Mouse (Mus musculus) erythroblast, embryonic 14.5 days (primary cell): ENCODE results near the gene Cdc26. TPM values are rescaled to one million over a fixed set of nuclear protein-coding genes. Genes with fewer than 3 reads are reported as not detected.
A peak's percentile ranks its signal among the peaks of the same experiment; 100 is the strongest.

Experiments
- H3K27me3 ChIP-seq: 2 replicates; pipeline ENCODE4 v1.6.1; 2012; ENCODE audit warnings: inconsistent platforms; ENCODE audit not compliant: control insufficient read depth
- H3K36me3 ChIP-seq: 2 replicates; pipeline ENCODE4 v1.6.1; 2012; ENCODE audit warnings: mild to moderate bottlenecking, inconsistent platforms; ENCODE audit not compliant: control insufficient read depth
- H3K4me1 ChIP-seq: 2 replicates; pipeline ENCODE4 v1.6.1; 2012; ENCODE audit warnings: inconsistent platforms; ENCODE audit not compliant: control insufficient read depth
- H3K4me3 ChIP-seq: replicated peaks from 2 replicates; pipeline ENCODE3; 2012; ENCODE audit warnings: moderate library complexity, mild to moderate bottlenecking, inconsistent platforms
- H3K9me3 ChIP-seq: 2 replicates; pipeline ENCODE4 v1.6.1; 2012; ENCODE audit warnings: low read length, inconsistent platforms, mixed read lengths; ENCODE audit not compliant: control insufficient read depth
- GATA1 ChIP-seq: IDR thresholded peaks from 2 replicates; pipeline ENCODE4 v1.6.1; 2012; ENCODE audit warnings: low read length, inconsistent platforms, mixed read lengths
- TAL1 ChIP-seq: IDR thresholded peaks from 3 replicates; pipeline ENCODE4 v1.6.1; 2012; ENCODE audit warnings: low read length, inconsistent platforms, mixed read lengths
- polyA plus RNA-seq: library from polyadenylated mRNA; stranded (reverse); fragments of >175 nt; gene quantifications from 2 replicates; pipeline ENCODE4 v1.2.3, GENCODE M21; 2012

Cdc26 gene
- 1.4 and 2.1 TPM in 2 replicates for polyA plus RNA-seq

GRCm38 (mm10) chr4:62408601-62409282 lies at the start of gene Cdc26, which contains the start of gene Prpf4:
Gene Cdc26, minus strand, starts transcription at chr4:62408642.
Gene Prpf4, plus strand, starts transcription at chr4:62408797.
- Histone ChIP-seq H3K9me3 (no peaks in the 10 kb centered on the region), H3K4me1 (peaks cover 47% of the 10 kb centered on the region), H3K36me3 (peaks cover 61% of the 10 kb centered on the region), H3K27me3 (no peaks in the 10 kb centered on the region), H3K4me3 (peak within 1 kb of the TSS; percentile 82)
- TF ChIP-seq TAL1 = no peak
- TF ChIP-seq GATA1 = no peak

DNA sequence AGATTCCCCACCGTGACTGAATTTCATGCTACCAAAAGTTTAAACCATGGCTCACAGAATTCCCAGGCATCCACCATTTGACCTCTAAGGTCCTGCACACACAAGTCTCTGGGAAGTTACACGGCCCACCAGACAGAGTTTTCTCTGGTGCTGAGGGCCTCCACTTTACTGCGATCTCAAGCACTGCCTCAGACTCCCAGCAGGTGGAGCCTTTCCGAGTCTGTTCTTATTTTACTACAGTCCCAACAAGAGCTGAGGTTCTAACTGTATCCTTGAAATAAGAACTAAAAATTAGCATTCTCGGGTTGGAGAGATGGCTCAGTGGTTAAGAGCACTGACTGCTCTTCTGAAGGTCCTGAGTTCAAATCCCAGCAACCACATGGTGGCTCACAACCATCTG lies 46.6 kb upstream of the Cdc26 start:
- Histone ChIP-seq H3K4me3 (no peak overlapping the region), H3K4me1 (no peaks in the 10 kb centered on the region), H3K36me3 (no peaks in the 10 kb centered on the region), H3K9me3 (no peaks in the 10 kb centered on the region), H3K27me3 (no peaks in the 10 kb centered on the region)
- TF ChIP-seq TAL1 = no peak
- TF ChIP-seq GATA1 = no peak

DNA sequence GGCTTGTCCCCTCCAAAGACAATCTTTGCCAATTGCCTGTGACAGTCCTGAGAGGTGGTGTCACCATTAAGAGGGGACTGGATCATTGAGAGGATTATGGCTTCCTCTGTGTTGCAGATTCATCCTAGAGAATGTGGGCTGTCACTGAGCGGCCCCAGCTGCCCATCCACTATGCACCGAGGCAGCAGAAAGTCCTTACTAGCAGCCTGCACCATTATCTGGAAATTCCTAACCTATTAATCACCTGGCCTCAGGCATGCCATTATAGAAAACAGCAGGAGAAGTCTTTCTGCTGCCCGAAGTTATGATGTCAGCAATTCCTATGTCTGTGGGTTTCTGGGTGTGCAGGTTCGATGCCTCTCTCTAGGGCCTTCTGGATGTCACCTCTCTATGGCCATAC lies 32.5 kb upstream of the Cdc26 start:
- no peaks in the 10 kb centered on the region for H3K27me3 ChIP-seq
- no peak overlapping the region for H3K4me3 ChIP-seq
- TF ChIP-seq TAL1 (no peak), GATA1 (no peak)
- no peaks in the 10 kb centered on the region; the same call in 1 of the 2 replicates for H3K9me3 ChIP-seq
- H3K36me3 ChIP-seq = no peaks in the 10 kb centered on the region
- H3K4me1 ChIP-seq = no peaks in the 10 kb centered on the region

DNA sequence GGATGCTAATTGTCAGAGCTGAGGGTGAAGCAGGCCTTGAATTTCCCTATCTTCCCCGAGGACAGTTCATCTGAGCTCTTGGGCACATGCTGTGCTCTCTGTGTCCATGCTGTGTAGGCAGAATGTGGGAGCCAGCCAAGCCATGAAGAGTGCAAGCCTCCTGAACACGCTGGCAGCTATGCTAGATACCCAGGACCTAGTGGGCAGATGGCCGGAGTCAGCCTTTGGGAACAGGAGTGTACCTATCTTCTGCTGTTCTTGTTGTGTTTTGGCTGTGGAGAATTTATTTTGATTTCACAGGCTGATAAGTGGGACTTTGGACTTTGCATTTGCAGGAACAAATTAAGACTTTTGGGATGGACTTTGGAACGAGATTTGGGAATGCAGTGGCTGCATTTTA lies 32.1 kb upstream of the Cdc26 start:
- no peaks in the 10 kb centered on the region for H3K27me3 ChIP-seq
- H3K9me3 ChIP-seq = no peaks in the 10 kb centered on the region; the same call in 1 of the 2 replicates
- TF ChIP-seq GATA1 (no peak), TAL1 (no peak)
- no peaks in the 10 kb centered on the region for H3K36me3 ChIP-seq
- no peaks in the 10 kb centered on the region for H3K4me1 ChIP-seq
- no peak overlapping the region for H3K4me3 ChIP-seq

- Histone ChIP-seq H3K36me3 (no peaks in the 10 kb centered on the region), H3K27me3 (no peaks in the 10 kb centered on the region), H3K4me1 (no peaks in the 10 kb centered on the region), H3K4me3 (no peak overlapping the region), H3K9me3 (no peaks in the 10 kb centered on the region; the same call in 1 of the 2 replicates)
- TF ChIP-seq GATA1 = no peak
- no peak for TF ChIP-seq TAL1
Measured at GRCm38 (mm10) chr4:62439793-62440192, 31.4 kb upstream of the Cdc26 start.

GRCm38 (mm10) chr4:62437871-62438270 lies 29.4 kb upstream of the Cdc26 start:
- no peak for TF ChIP-seq TAL1
- TF ChIP-seq GATA1 = no peak
- H3K4me1 ChIP-seq = peaks cover 2% of the 10 kb centered on the region
- H3K36me3 ChIP-seq = no peaks in the 10 kb centered on the region
- H3K9me3 ChIP-seq = no peaks in the 10 kb centered on the region; the same call in 1 of the 2 replicates
- no peaks in the 10 kb centered on the region for H3K27me3 ChIP-seq
- no peak overlapping the region for H3K4me3 ChIP-seq

- Histone ChIP-seq H3K9me3 (no peaks in the 10 kb centered on the region; the same call in 1 of the 2 replicates), H3K27me3 (no peaks in the 10 kb centered on the region), H3K4me1 (peaks cover 5% of the 10 kb centered on the region), H3K36me3 (no peaks in the 10 kb centered on the region), H3K4me3 (no peak overlapping the region)
- TF ChIP-seq TAL1 (no peak), GATA1 (no peak)
Measured at GRCm38 (mm10) chr4:62437256-62437778, 28.9 kb upstream of the Cdc26 start.

DNA sequence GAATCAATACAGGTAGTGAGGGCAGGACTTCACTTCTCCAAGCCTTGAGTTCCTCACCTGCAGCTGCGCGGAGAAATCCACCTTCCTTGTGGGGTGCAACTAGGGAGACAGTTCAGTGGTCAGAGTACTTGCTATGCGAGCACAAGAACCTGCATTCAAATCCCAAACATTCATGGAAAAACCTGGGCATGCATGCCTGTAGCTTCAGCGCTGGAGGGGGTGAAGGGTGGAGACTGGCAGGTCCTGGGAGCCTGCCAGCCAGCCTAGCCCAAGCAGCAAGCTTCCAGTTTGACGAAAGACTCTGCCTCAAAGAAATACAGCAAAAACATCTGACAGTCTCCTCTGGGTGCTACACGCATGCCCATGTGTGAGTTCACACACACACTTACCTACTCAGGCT lies 26.6 kb upstream of the Cdc26 start, which contains the start of gene Rnf183:
TSS of gene Rnf183 (minus strand) at position 172 of the 400 bp plus-strand sequence.
- H3K36me3 ChIP-seq = no peaks in the 10 kb centered on the region
- H3K9me3 ChIP-seq = no peaks in the 10 kb centered on the region
- H3K4me3 ChIP-seq = no peak within 1 kb of the TSS
- H3K4me1 ChIP-seq = peaks cover 25% of the 10 kb centered on the region
- TF ChIP-seq TAL1 (no peak), GATA1 (no peak)
- no peaks in the 10 kb centered on the region for H3K27me3 ChIP-seq

- TF ChIP-seq TAL1 = no peak
- TF ChIP-seq GATA1 = no peak
- Histone ChIP-seq H3K4me3 (no peak overlapping the region), H3K4me1 (peaks cover 28% of the 10 kb centered on the region), H3K27me3 (no peaks in the 10 kb centered on the region), H3K9me3 (no peaks in the 10 kb centered on the region), H3K36me3 (no peaks in the 10 kb centered on the region)
Measured at GRCm38 (mm10) chr4:62433939-62434870, 25.8 kb upstream of the Cdc26 start.
